Mouse (Mus musculus) frontal cortex, adult 2 months (tissue): Measurements from ENCODE around the gene Dmrtc1c1. TPM values are rescaled to one million over a fixed set of nuclear protein-coding genes. Genes with fewer than 3 reads are reported as not detected.
"Not testable (repeated sequence)": the region's sequence is repeated elsewhere in the genome, so short reads cannot be mapped to it uniquely, and the experiment has no call there.

ENCODE experiments used
- DNase-seq, 2 experiments: peaks; one replicate each; pipeline ENCODE4 v3.0.0; 2022; ENCODE audit warnings: low spot score in 1 of 2; ENCODE audit errors: extremely low spot score in 1 of 2
- polyA plus RNA-seq: library from polyadenylated mRNA; depleted of rRNA; stranded (reverse); fragments of >200 nt; gene quantifications from 2 replicates; pipeline ENCODE4 v1.2.3, GENCODE M21; 2012; rRNA removed

Gene Dmrtc1c1
- polyA plus RNA-seq: not detected in 2 replicates

- DNase-seq: not testable (repeated sequence)
Measured at GRCm38 (mm10) chrX:102802663-102803062, at the start of gene Dmrtc1c1. Gene Dmrtc1c1 (plus strand): TSS chrX:102802963.

- DNase-seq: no peak
Measured at GRCm38 (mm10) chrX:102765878-102766277, 36.9 kb upstream of the Dmrtc1c1 start.

- no peak for DNase-seq
Measured at GRCm38 (mm10) chrX:102812311-102812710, 9.5 kb downstream of the Dmrtc1c1 start.

- DNase-seq: not testable (repeated sequence)
Measured at GRCm38 (mm10) chrX:102854516-102854915, 51.8 kb downstream of the Dmrtc1c1 start, which contains the start of gene Dmrtc1c2. Gene Dmrtc1c2 (minus strand): TSS chrX:102854616.

Other genes with a start within 250 kb of the Dmrtc1c1 start
- 13.3 and 14.6 TPM in 2 replicates for gene Phka1, start 158.7 kb upstream of the Dmrtc1c1 start, polyA plus RNA-seq
- not detected in 2 replicates for gene Gm3880, start 116.0 kb upstream of the Dmrtc1c1 start, polyA plus RNA-seq
- gene Gm9112, start 95.3 kb upstream of the Dmrtc1c1 start, polyA plus RNA-seq: not detected in 2 replicates
- not detected in 2 replicates for gene Dmrtc1b, start 95.1 kb upstream of the Dmrtc1c1 start, polyA plus RNA-seq
- not detected in 2 replicates for gene Dmrtc1c2, start 51.7 kb downstream of the Dmrtc1c1 start, polyA plus RNA-seq
- not detected in 2 replicates for gene 1700031F05Rik, start 65.0 kb downstream of the Dmrtc1c1 start, polyA plus RNA-seq
- gene Dmrtc1a, start 105.7 kb downstream of the Dmrtc1c1 start, polyA plus RNA-seq: 8.8 and 10.3 TPM in 2 replicates
- not detected in 2 replicates for gene 1700011M02Rik, start 105.9 kb downstream of the Dmrtc1c1 start, polyA plus RNA-seq
- gene 1700018G05Rik, start 125.4 kb downstream of the Dmrtc1c1 start, polyA plus RNA-seq: not detected in 2 replicates